Mouse (Mus musculus) embryo, embryonic 11 days (tissue): ENCODE measurements around the gene Mboat2.

Experiments used
- DNase-seq: peaks from one replicate; pipeline ENCODE4 v3.0.0-alpha.2; 2015

The Mboat2 gene

GRCm38 (mm10) chr12:25012555-25013540 is 182.2 kb downstream of the Mboat2 start:
- no peak for DNase-seq
